Mouse (Mus musculus): ENCODE results near the gene Rapgef1.

- TF ChIP-seq CTCF (IDR thresholded peaks at IDR 0.05; ENCODE audit: low read depth, low read length) (no peak), GATA1 (IDR thresholded peaks at IDR 0.05; ENCODE audit: borderline replicate concordance, low read length) (no peak), TAL1 (conservative IDR thresholded peaks at IDR 0.05; ENCODE audit: low read depth, low read length) (no peak), POLR2AphosphoS5 (IDR thresholded peaks at IDR 0.05; ENCODE audit: insufficient replicate concordance, low read depth, low read length) (no peak)
These were observed 56.3 kb downstream of the Rapgef1 start for GRCm38 (mm10) chr2:29675846-29676245.

Data from G1E (cell line).